Mouse (Mus musculus): ENCODE measurements at regions not wholly inside any gene's neighbourhood (a gene's known extent, or its start where the extent isn't known, plus 50 kb on each side); places are given as distances from the start of the nearest gene placed in this dataset.

DNA sequence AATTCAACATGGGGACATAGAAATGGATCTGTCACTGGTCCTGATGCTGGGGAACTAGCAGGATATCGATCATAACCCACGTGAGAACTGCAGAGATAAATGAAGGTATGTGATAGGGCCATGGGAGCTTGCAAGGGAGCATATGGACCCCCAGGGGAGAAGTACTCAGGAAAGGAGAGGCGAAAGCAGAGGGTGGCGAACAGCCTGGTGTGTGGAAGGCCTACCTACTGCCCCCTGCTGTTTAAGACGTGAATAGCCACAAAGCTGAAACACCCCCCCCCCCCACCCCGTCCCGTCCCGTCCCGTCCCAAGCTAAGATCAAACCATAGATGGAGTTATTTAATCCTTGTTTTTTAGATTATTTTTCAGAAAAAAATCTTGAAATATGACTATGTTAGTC, 50.9 kb upstream of the Cplx2 start:
- no peak for TF ChIP-seq POLR2A (IDR thresholded peaks at IDR 0.05; ENCODE audit: insufficient read depth, low read depth, low read length)
- TF ChIP-seq EP300 (IDR thresholded peaks at IDR 0.05; ENCODE audit: insufficient read depth, low read depth, low read length), result no peak
